Mouse (Mus musculus) liver (tissue): Measurements from ENCODE around the gene Apmap.

Source experiments
- DNase-seq: peaks from one replicate; pipeline ENCODE4 v3.0.0-alpha.2; 2020; ENCODE audit warnings: mixed read lengths

Gene Apmap

GRCm38 (mm10) chr2:150608087-150608799, at the start of gene Apmap:
Gene Apmap, minus strand, starts transcription at chr2:150608567.
- peak; percentile 97 for DNase-seq

GRCm38 (mm10) chr2:150656975-150657768, 48.8 kb upstream of the Apmap start:
- DNase-seq = peak; percentile 29

- DNase-seq = no peak
These were observed 47.7 kb upstream of the Apmap start for GRCm38 (mm10) chr2:150656112-150656511.

- no peak for DNase-seq
These were observed 46.9 kb upstream of the Apmap start for GRCm38 (mm10) chr2:150655290-150655689.

GRCm38 (mm10) chr2:150654814-150655213, 46.4 kb upstream of the Apmap start:
- DNase-seq = no peak

GRCm38 (mm10) chr2:150651366-150651765, 43.0 kb upstream of the Apmap start:
- DNase-seq = no peak

- no peak for DNase-seq
These were observed 42.2 kb upstream of the Apmap start for GRCm38 (mm10) chr2:150650511-150651074.

- no peak for DNase-seq
These were observed 40.0 kb upstream of the Apmap start for GRCm38 (mm10) chr2:150648300-150648895.

GRCm38 (mm10) chr2:150647681-150648299, 39.4 kb upstream of the Apmap start:
- no peak for DNase-seq

GRCm38 (mm10) chr2:150646411-150647121, 38.2 kb upstream of the Apmap start:
- no peak for DNase-seq

- no peak for DNase-seq
These were observed 36.9 kb upstream of the Apmap start for GRCm38 (mm10) chr2:150645225-150645624.

GRCm38 (mm10) chr2:150643726-150644415, 35.5 kb upstream of the Apmap start:
- peak; percentile 20 for DNase-seq

- no peak for DNase-seq
These were observed 34.8 kb upstream of the Apmap start for GRCm38 (mm10) chr2:150643166-150643565.

GRCm38 (mm10) chr2:150638370-150638733, 30.0 kb upstream of the Apmap start:
- DNase-seq = peak; percentile 39

- DNase-seq = no peak
These were observed 29.5 kb upstream of the Apmap start for GRCm38 (mm10) chr2:150637702-150638369.

GRCm38 (mm10) chr2:150635877-150636446, 27.6 kb upstream of the Apmap start:
- DNase-seq = no peak

- no peak for DNase-seq
These were observed 20.9 kb upstream of the Apmap start for GRCm38 (mm10) chr2:150629255-150629654.

GRCm38 (mm10) chr2:150627140-150627539, 18.8 kb upstream of the Apmap start:
- no peak for DNase-seq

- no peak for DNase-seq
These were observed 16.6 kb upstream of the Apmap start for GRCm38 (mm10) chr2:150624926-150625325.

GRCm38 (mm10) chr2:150623957-150624356, 15.6 kb upstream of the Apmap start:
- DNase-seq = no peak

GRCm38 (mm10) chr2:150621698-150622097, 13.3 kb upstream of the Apmap start:
- no peak for DNase-seq
